Mouse (Mus musculus) embryonic facial prominence, embryonic 11.5 days (tissue): ENCODE data around the gene Sspo. TPM values are rescaled to one million over a fixed set of nuclear protein-coding genes. Genes with fewer than 3 reads are reported as not detected.

Experiments
- ATAC-seq: fragments of 200-750 bp; cut with Nextera tagmentation; replicated peaks from 2 replicates; pipeline ENCODE4 v1.8.0; 2017; ENCODE audit warnings: low read depth; ENCODE audit not compliant: insufficient number of reproducible peaks, low FRiP score, low TSS enrichment
- DNase-seq: peaks from one replicate; pipeline ENCODE4 v3.0.0-alpha.2; 2015; ENCODE audit warnings: low spot score
- H3K27ac ChIP-seq: fragments of 300-500 bp; sonication (generic); replicated peaks from 2 replicates; pipeline ENCODE4 v1.5.1; 2014; ENCODE audit warnings: mild to moderate bottlenecking, low read depth, low read length, control low read depth
- H3K27me3 ChIP-seq: fragments of 300-500 bp; sonication (generic); 2 replicates; pipeline ENCODE4 v1.6.1; 2014; ENCODE audit warnings: mild to moderate bottlenecking, low read length, moderate library complexity, mixed read lengths; ENCODE audit not compliant: control insufficient read depth, insufficient read depth
- H3K36me3 ChIP-seq: fragments of 300-500 bp; sonication (generic); replicated peaks from 2 replicates; pipeline ENCODE4 v1.6.1; 2014; ENCODE audit warnings: low read depth, mild to moderate bottlenecking, low read length, moderate library complexity, mixed read lengths; ENCODE audit not compliant: control insufficient read depth, insufficient read depth
- H3K4me1 ChIP-seq: fragments of 300-500 bp; sonication (generic); 2 replicates; pipeline ENCODE4 v1.6.1; 2014; ENCODE audit warnings: low read length, mixed read lengths; ENCODE audit not compliant: control insufficient read depth, insufficient read depth
- H3K4me2 ChIP-seq: fragments of 300-500 bp; sonication (generic); 2 replicates; pipeline ENCODE4 v1.6.1; 2014; ENCODE audit warnings: low read depth, mild to moderate bottlenecking, control low read depth, low read length, moderate library complexity
- H3K4me3 ChIP-seq: fragments of 300-500 bp; sonication (generic); 2 replicates; pipeline ENCODE4 v1.5.1; 2014; ENCODE audit warnings: low read depth, low read length, control low read depth
- H3K9ac ChIP-seq: fragments of 300-500 bp; sonication (generic); replicated peaks from 2 replicates; pipeline ENCODE4 v1.6.1; 2014; ENCODE audit warnings: mild to moderate bottlenecking, control low read depth, low read length
- H3K9me3 ChIP-seq: fragments of 300-500 bp; sonication (generic); replicated peaks from 2 replicates; pipeline ENCODE4 v1.6.1; 2016; ENCODE audit warnings: mild to moderate bottlenecking, low read length, inconsistent platforms, mixed read lengths; ENCODE audit not compliant: control insufficient read depth
- WGBS: fragments of 180-500 bp; shearing (Covaris S2); extraction: QIAGEN DNeasy Blood & Tissue Kit; methylation state at CpG from one replicate; pipeline ENCODE4 v1.1.7; 2014; 5-methylcytosine and 5-hydroxymethylcytosine counted together
- polyA plus RNA-seq: library from polyadenylated mRNA; unstranded; fragments of >200 nt; fragmentation: Nextera tagmentation; extraction: Ambion mirVana; gene quantifications from 2 replicates; pipeline ENCODE4 v1.2.1, GENCODE M21; 2014

Sspo gene
- polyA plus RNA-seq, 1 experiment from 2014 or later = 0.36 TPM

DNA sequence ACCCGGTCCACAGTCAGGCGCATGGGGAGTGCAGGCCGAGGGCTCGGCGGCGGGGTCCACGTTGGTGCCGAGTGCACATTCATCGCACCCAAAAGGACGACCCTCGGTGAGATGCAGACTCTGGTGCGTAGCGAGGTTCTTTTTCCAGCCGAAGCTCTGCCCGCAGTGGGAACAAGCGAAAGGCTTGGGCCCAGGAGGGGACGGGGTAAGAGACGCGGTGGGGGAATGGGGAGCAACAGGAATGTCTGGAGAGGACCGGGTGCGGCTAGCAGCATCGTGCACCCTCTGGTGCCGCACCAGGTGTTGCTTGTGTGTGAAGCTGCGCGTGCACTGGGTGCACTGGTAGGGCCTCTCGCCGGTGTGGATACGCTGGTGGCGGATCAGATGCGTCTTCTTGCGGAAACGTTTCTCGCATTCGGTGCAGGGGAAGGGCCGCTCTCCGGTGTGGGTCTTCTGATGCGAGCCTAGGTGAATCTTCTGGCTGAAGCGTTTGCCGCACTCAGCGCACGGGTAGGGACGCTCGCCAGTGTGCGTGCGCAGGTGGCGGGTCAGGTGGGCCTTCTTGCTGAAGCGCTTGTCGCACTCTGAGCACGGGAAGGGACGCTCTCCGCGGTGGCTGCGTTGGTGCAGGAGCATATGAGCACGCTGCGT lies 9.4 kb upstream of the Sspo start:
- ATAC-seq (no peak; the same call in 1 of the 2 replicates), DNase-seq (peak; percentile 25)
- Histone ChIP-seq H3K27me3 (peaks cover 20% of the 10 kb centered on the region), H3K4me3 (peak overlapping the region; percentile 6; the same call in 1 of the 2 replicates), H3K4me1 (peaks cover 6% of the 10 kb centered on the region), H3K9ac (peak overlapping the region; percentile 34; the same call in 1 of the 2 replicates), H3K36me3 (peaks cover 4% of the 10 kb centered on the region), H3K4me2 (peak overlapping the region; percentile 28), H3K9me3 (no peaks in the 10 kb centered on the region), H3K27ac (no peak overlapping the region)
- 9% methylated on average over 55 of the region's 55 CpGs for WGBS

- Histone ChIP-seq H3K9ac (no peak overlapping the region), H3K4me3 (no peak overlapping the region), H3K27ac (no peak overlapping the region), H3K9me3 (no peaks in the 10 kb centered on the region), H3K4me2 (no peak overlapping the region), H3K27me3 (peaks cover 20% of the 10 kb centered on the region), H3K36me3 (peaks cover 4% of the 10 kb centered on the region), H3K4me1 (peaks cover 6% of the 10 kb centered on the region)
- no peak for DNase-seq
- no peak for ATAC-seq
Observed at GRCm38 (mm10) chr6:48439654-48440053, 8.4 kb upstream of the Sspo start.

- Histone ChIP-seq H3K27ac (peak overlapping the region; percentile 61; the same call in 1 of the 2 replicates), H3K4me3 (no peak overlapping the region), H3K36me3 (peaks cover 4% of the 10 kb centered on the region), H3K4me1 (peaks cover 6% of the 10 kb centered on the region), H3K4me2 (no peak overlapping the region; the same call in 1 of the 2 replicates), H3K9me3 (no peaks in the 10 kb centered on the region), H3K27me3 (peaks cover 20% of the 10 kb centered on the region), H3K9ac (no peak overlapping the region)
- 25% methylated on average over 14 of the region's 14 CpGs for WGBS
- DNase-seq = peak; percentile 54
- ATAC-seq = no peak
Observed at GRCm38 (mm10) chr6:48440306-48441014, 7.6 kb upstream of the Sspo start.

DNA sequence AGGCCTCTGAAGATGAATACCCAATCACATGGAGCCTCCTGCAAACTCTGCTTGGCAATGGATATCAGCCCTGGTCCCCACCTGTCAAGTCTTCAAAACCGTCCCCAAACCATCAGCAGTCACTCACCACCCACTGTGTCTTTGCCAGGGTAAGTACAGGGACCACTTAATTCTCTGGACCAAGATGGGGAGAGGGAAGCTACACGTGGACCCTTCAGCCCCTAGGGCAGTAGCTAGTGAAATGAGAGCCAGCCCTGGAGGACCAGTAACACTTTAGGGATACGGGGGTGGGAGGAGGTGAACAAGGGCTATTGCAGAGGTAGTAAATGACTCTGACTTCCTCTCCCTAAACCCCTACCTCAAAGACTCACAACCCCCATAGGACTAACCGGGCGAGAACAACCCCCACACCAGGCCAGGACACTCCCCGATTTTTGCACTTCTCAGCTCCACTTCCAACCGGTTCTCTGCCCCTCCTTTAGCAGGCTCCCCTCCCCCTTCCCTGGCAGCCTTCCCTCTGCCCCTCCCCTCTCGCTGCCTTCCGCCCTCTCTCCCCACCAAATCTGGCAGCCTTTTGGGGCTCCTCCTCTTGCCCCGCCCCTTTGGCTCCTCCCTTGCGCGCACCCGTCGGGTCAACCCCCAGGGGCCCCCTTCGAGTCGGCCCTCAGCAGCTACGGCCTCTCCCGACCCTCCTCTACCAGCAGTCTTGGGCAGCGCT lies 4.3 kb upstream of the Sspo start:
- 4% methylated on average over 19 of the region's 19 CpGs for WGBS
- peak; percentile 98 for DNase-seq
- H3K36me3 ChIP-seq = no peaks in the 10 kb centered on the region; the same call in none of the 2 replicates
- peak; percentile 85 for ATAC-seq
- H3K4me3 ChIP-seq = peak overlapping the region; percentile 83
- H3K4me1 ChIP-seq = peaks cover 9% of the 10 kb centered on the region
- peaks cover 11% of the 10 kb centered on the region for H3K27me3 ChIP-seq
- peak overlapping the region; percentile 93; the same call in 1 of the 2 replicates for H3K27ac ChIP-seq
- peak overlapping the region; percentile 26 for H3K4me2 ChIP-seq
- H3K9me3 ChIP-seq = no peaks in the 10 kb centered on the region
- H3K9ac ChIP-seq = peak overlapping the region; percentile 32

- H3K36me3 ChIP-seq = no peaks in the 10 kb centered on the region; the same call in none of the 2 replicates
- H3K27me3 ChIP-seq = peaks cover 3% of the 10 kb centered on the region; the same call in 1 of the 2 replicates
- under 1% methylated on average over 31 of the region's 34 CpGs for WGBS
- H3K9me3 ChIP-seq = no peaks in the 10 kb centered on the region
- peak overlapping the region; percentile 92 for H3K4me2 ChIP-seq
- peaks cover 6% of the 10 kb centered on the region for H3K4me1 ChIP-seq
- peak overlapping the region; percentile 93 for H3K27ac ChIP-seq
- DNase-seq (peak; percentile 97), ATAC-seq (peak; percentile 49)
- peak overlapping the region; percentile 83 for H3K4me3 ChIP-seq
- peak overlapping the region; percentile 91 for H3K9ac ChIP-seq
Observed at GRCm38 (mm10) chr6:48444310-48445180, 3.5 kb upstream of the Sspo start.

DNA sequence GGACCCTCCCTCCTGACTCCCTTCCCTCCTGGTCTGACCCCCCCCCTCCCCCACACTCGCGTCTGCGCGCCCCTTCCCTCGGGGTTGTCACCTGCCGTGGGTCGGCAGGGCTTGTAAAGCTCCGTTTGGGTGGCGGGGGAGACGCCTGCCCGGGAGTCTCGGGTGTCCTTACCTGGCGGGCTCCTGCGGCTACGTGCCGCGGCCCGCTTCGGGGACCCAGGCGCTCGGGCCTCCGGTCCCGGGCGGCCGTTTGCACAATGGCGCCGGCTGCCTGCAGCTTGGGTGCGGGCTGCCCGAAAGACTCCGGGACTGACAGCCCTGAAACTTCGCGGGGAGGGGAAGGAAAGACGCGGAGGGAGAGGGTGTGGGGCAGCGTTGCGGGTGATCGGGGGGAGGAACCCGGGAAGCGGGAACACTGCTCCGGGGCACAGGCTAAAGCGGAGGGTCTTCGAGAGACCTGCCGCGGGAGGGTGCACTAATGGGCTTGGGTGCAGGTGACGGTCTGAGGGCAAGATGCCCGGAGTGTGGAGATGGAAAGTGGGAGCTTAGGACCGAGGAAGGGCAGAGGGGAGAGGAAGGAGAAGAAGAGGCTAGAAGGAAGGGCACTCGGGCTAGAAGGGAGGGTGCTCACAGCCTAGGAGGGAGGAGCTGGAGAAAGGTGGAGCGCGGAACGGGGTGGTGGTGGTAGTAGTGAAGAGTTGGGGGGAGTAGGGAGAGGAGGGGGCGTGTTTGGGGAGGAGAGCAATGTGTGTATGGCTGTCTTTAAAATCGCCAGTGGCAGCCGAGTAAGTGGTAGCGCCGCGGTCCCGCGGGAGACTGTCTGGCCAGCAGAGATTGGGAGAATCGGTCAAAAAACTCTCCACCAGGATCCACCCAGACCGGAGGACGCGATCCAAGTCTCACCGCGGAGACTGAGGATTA lies 2.6 kb upstream of the Sspo start, which contains the start of gene Zfp467:
Zfp467 (minus strand) TSS at position 645 of the 921 bp plus-strand sequence.
- ATAC-seq = peak; percentile 6; the same call in 1 of the 2 replicates
- Histone ChIP-seq H3K4me3 (peak within 1 kb of the TSS; percentile 83), H3K27me3 (no peaks in the 10 kb centered on the region), H3K4me2 (peak within 1 kb of the TSS; percentile 92), H3K36me3 (no peaks in the 10 kb centered on the region; the same call in none of the 2 replicates), H3K9ac (peak within 1 kb of the TSS; percentile 91), H3K9me3 (no peaks in the 10 kb centered on the region), H3K4me1 (peaks cover 3% of the 10 kb centered on the region; the same call in 1 of the 2 replicates), H3K27ac (peak within 1 kb of the TSS; percentile 93)
- peak; percentile 64 for DNase-seq
- under 1% methylated on average over 64 of the region's 65 CpGs for WGBS
